Mouse (Mus musculus) ES-E14 (cell line): ENCODE measurements around the gene Pax6. TPM values are rescaled to one million over a fixed set of nuclear protein-coding genes. Genes with fewer than 3 reads are reported as not detected.
A peak's percentile ranks its signal among the peaks of the same experiment; 100 is the strongest.

Experiments
- DNase-seq: peaks from one replicate; pipeline ENCODE4 v3.0.0-alpha.2; 2013; ENCODE audit warnings: low read depth, low spot score
- H3K27ac ChIP-seq: 2 replicates; pipeline ENCODE4 v1.5.1; 2012; ENCODE audit warnings: low read depth, mild to moderate bottlenecking, low read length, moderate library complexity, mixed read lengths; ENCODE audit not compliant: poor library complexity, insufficient read depth, severe bottlenecking
- H3K36me3 ChIP-seq: 2 replicates; pipeline ENCODE4 v1.6.1; 2012; ENCODE audit warnings: mild to moderate bottlenecking, low read length, moderate library complexity, mixed read lengths; ENCODE audit not compliant: control insufficient read depth, poor library complexity, insufficient read depth, severe bottlenecking
- H3K4me1 ChIP-seq, 2 experiments: fragments of 150-350 bp in 1 of 2; sonication (generic) in 1 of 2; 2 replicates each; pipeline ENCODE4 v1.6.1; 2012; ENCODE audit warnings: low read length in 2 of 2, mild to moderate bottlenecking in 1 of 2, mixed read lengths in 1 of 2; ENCODE audit not compliant: control insufficient read depth in 2 of 2, insufficient read depth in 2 of 2, poor library complexity in 1 of 2
- H3K4me3 ChIP-seq, 2 experiments: fragments of 150-350 bp in 1 of 2; sonication (generic) in 1 of 2; 2 replicates each; pipeline ENCODE4 v1.5.1; 2012; ENCODE audit warnings: low read length in 2 of 2, low read depth in 1 of 2, mild to moderate bottlenecking in 1 of 2, mixed read lengths in 1 of 2; ENCODE audit not compliant: insufficient read depth in 1 of 2, poor library complexity in 1 of 2, severe bottlenecking in 1 of 2
- H3K9ac ChIP-seq: 2 replicates; pipeline ENCODE4 v1.6.1; 2012; ENCODE audit warnings: low read depth, mild to moderate bottlenecking, low read length, mixed read lengths; ENCODE audit not compliant: poor library complexity, insufficient read depth, severe bottlenecking
- H3K9me3 ChIP-seq: fragments of 150-350 bp; sonication (generic); 2 replicates; pipeline ENCODE4 v1.6.1; 2012; ENCODE audit warnings: low read depth, mild to moderate bottlenecking, low read length; ENCODE audit not compliant: control insufficient read depth, insufficient read depth
- CHD2 ChIP-seq: IDR thresholded peaks from 2 replicates; pipeline ENCODE4 v1.6.1; 2014; ENCODE audit warnings: mild to moderate bottlenecking, low read depth, low read length, inconsistent platforms
- HCFC1 ChIP-seq: IDR thresholded peaks from 2 replicates; pipeline ENCODE4 v1.6.1; 2012; ENCODE audit warnings: low read length, inconsistent platforms, borderline replicate concordance; ENCODE audit not compliant: insufficient read depth
- MAFK ChIP-seq: IDR thresholded peaks from 2 replicates; pipeline ENCODE4 v1.6.1; 2014; ENCODE audit warnings: mild to moderate bottlenecking, low read depth, low read length, inconsistent platforms; ENCODE audit not compliant: insufficient read depth
- ZC3H11A ChIP-seq: IDR thresholded peaks from 2 replicates; pipeline ENCODE4 v1.6.1; 2012; ENCODE audit warnings: low read depth, mild to moderate bottlenecking, inconsistent platforms, low read length, borderline replicate concordance
- ZNF384 ChIP-seq: IDR thresholded peaks from 2 replicates; pipeline ENCODE4 v1.6.1; 2012; ENCODE audit warnings: low read depth, low read length, inconsistent platforms
- in situ Hi-C, 2 experiments: fragments of 600-800 bp; cut with MboI; formaldehyde crosslinking; loops; one replicate each; pipeline ENCODE4 v1.15.1; 2025; ENCODE audit warnings: low sequenced_read_pairs in 2 of 2, inconsistent platforms in 1 of 2; ENCODE audit not compliant: unreplicated experiment in 2 of 2
- total RNA-seq: library from RNA; depleted of rRNA; stranded (reverse); fragments of 300-350 nt; gene quantifications from 2 replicates; pipeline ENCODE4 v1.2.3, GENCODE M21; 2012

Pax6 gene
- total RNA-seq, 1 experiment, result 4.3 TPM

DNA sequence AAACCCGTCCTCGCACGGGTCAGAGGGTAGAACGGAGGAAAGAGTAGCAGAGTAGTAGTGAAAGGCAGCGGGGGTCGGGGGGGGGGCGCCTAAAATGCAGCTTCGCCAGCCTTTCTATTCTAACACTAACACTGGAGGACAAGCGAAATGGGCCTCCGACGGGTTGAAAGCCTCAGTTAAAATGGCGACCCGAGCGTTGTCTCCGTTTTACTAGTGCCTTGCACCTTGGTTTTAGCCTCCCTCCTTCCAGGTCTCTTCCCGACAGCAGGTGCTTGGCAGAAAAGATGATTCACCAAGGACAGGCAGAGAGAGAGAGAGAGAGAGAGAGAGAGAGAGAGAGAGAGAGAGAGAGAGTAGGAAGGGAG lies 3.9 kb downstream of the Pax6 start:
- no peak for TF ChIP-seq CHD2
- no peak for TF ChIP-seq MAFK
- TF ChIP-seq HCFC1, result no peak
- TF ChIP-seq ZC3H11A, result no peak
- TF ChIP-seq ZNF384, result no peak
- in situ Hi-C loops, result loop anchor here in 1 of 2 experiments (5.0 kb wide), 1 partner anchor 540 kb away; no protein-coding TSS in a partner anchor
- H3K36me3 ChIP-seq, result no peaks in the 10 kb centered on the region
- H3K9me3 ChIP-seq, result no peaks in the 10 kb centered on the region
- H3K4me1 ChIP-seq, result peaks cover 0 to 4% of the 10 kb centered on the region in 2 experiments; a peak in 1 of 4 replicates
- no peak overlapping the region for H3K27ac ChIP-seq
- DNase-seq, result no peak
- H3K4me3 ChIP-seq, result no peak overlapping the region
- no peak overlapping the region for H3K9ac ChIP-seq

GRCm38 (mm10) chr2:105673054-105673453 lies 4.4 kb downstream of the Pax6 start:
- Histone ChIP-seq H3K27ac (no peak overlapping the region), H3K4me3 (no peak overlapping the region), H3K9ac (no peak overlapping the region), H3K36me3 (no peaks in the 10 kb centered on the region), H3K4me1 (peaks cover 0 to 6% of the 10 kb centered on the region in 2 experiments; a peak in 1 of 4 replicates), H3K9me3 (no peaks in the 10 kb centered on the region)
- no peak for DNase-seq
- in situ Hi-C loops, result loop anchor here in 1 of 2 experiments (5.0 kb wide), 1 partner anchor 541 kb away; no protein-coding TSS in a partner anchor
- no peak for TF ChIP-seq ZC3H11A
- no peak for TF ChIP-seq ZNF384
- no peak for TF ChIP-seq HCFC1
- no peak for TF ChIP-seq CHD2
- no peak for TF ChIP-seq MAFK

GRCm38 (mm10) chr2:105673631-105674060 lies 4.9 kb downstream of the Pax6 start:
- H3K4me1 ChIP-seq, result peaks cover 0 to 4% of the 10 kb centered on the region in 2 experiments; a peak in 1 of 4 replicates
- TF ChIP-seq CHD2 (no peak), ZNF384 (peak; percentile 77), HCFC1 (no peak)
- H3K27ac ChIP-seq, result no peak overlapping the region
- no peak overlapping the region for H3K4me3 ChIP-seq
- H3K36me3 ChIP-seq, result no peaks in the 10 kb centered on the region
- no peaks in the 10 kb centered on the region for H3K9me3 ChIP-seq
- no peak overlapping the region for H3K9ac ChIP-seq
- DNase-seq, result no peak
- in situ Hi-C loops, result loop anchor here in 1 of 2 experiments (5.0 kb wide), 1 partner anchor 541 kb away; no protein-coding TSS in a partner anchor

DNA sequence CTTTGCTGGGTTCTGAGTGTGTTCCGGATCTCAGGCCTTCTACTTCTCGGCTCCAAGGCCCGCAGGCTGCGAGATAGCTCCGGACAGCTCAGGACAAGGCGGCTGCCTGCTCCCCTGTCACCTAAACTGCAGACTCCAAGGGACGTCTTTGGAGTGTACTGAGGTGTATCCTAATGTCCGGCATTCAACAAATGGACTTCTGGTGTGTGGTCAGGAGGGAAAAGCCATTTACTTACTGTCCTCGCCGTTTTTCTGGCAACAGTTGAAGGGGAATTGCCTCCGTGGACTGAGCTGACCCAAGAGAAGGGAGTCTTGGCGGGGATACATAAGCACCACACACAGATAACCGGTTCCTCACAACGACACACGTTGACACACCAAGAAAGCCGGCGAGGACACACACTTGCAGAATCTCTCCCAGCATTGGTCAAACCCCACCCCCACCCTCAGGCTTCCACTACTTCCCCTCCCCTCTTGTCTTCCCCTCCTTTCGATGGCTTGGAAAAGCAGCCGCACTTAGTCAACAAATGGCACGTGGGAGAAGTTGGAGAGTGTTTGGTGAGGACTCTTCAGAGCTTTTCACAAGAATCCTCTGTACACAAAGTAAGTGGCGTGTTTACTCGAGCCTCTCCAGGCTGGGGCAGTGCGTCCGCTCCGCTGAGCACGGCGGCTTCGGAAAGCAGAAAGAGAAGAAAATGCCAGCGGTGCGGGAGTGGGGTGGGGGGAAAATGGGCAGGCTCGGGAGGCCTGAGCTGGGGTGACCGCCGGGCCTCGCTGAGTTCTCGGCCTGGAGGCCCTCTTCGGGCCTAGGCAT lies 5.6 kb downstream of the Pax6 start:
- no peak for DNase-seq

More for the DNA sequence above, 5.6 kb downstream of the Pax6 start:
- Histone ChIP-seq H3K4me3 (peak overlapping the region; percentile 20 to 59; a peak in 3 of 4 replicates), H3K27ac (no peak overlapping the region), H3K9ac (no peak overlapping the region), H3K9me3 (no peaks in the 10 kb centered on the region), H3K4me1 (peaks cover 0 to 4% of the 10 kb centered on the region in 2 experiments; a peak in 1 of 4 replicates), H3K36me3 (no peaks in the 10 kb centered on the region)
- TF ChIP-seq ZNF384 (no peak), ZC3H11A (no peak), CHD2 (no peak), HCFC1 (no peak), MAFK (no peak)
- in situ Hi-C loops, result loop anchor here in 1 of 2 experiments (5.0 kb wide), 1 partner anchor 542 kb away; no protein-coding TSS in a partner anchor
